Mouse (Mus musculus): ENCODE results near the gene Gm20388.

DNA sequence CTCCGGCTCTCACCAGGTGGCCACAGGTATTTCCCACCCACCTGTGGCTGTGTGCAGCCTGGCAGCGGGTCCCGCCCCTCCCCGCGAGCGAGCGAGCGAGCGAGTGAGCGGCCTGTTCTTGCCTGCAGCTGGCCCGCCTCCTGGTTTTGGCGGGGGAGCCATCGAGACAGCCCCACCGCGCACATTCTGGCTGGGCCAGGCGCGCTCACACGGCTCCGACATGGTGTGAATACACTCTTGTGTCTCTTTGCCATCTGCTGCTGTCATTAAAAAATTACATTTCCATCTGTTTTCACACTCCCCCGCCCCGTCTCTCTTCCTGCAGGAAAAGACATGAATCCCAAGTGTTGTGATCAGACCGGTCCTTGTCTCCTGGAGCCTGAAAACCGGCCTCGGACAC lies 687.9 kb downstream of the Gm20388 start:
- no peak for TF ChIP-seq CTCF (IDR thresholded peaks at IDR 0.05; ENCODE audit: borderline replicate concordance, extremely low read depth, insufficient read depth, insufficient read length)
- TF ChIP-seq POLR2A (IDR thresholded peaks at IDR 0.05; ENCODE audit: borderline replicate concordance, extremely low read depth, insufficient read depth, insufficient read length, poor library complexity, severe bottlenecking): no peak

All from brain, embryonic 14.5 days (tissue).